Mouse (Mus musculus): ENCODE results near the gene Nlrx1. TPM values are rescaled to one million over a fixed set of nuclear protein-coding genes. Genes with fewer than 3 reads are reported as not detected.

Gene Nlrx1
- total and polyA plus RNA-seq, 3 experiments: 8.8 to 15.4 (median 10.9) TPM

GRCm38 (mm10) chr9:44240911-44241310 lies 27.5 kb downstream of the Nlrx1 start:
- in situ Hi-C loops (cut with MboI; ENCODE audit: low pct_ligation_motif_present, low pct_unique_long_range_greater_than_20kb, low sequenced_read_pairs): no loop called here
- peaks cover 3 to 38% of the 10 kb centered on the region in 2 experiments; a peak in 3 of 4 replicates for H3K4me1 ChIP-seq (ENCODE audit: control insufficient read depth in 1 of 2, insufficient read depth in 2 of 2)

DNA sequence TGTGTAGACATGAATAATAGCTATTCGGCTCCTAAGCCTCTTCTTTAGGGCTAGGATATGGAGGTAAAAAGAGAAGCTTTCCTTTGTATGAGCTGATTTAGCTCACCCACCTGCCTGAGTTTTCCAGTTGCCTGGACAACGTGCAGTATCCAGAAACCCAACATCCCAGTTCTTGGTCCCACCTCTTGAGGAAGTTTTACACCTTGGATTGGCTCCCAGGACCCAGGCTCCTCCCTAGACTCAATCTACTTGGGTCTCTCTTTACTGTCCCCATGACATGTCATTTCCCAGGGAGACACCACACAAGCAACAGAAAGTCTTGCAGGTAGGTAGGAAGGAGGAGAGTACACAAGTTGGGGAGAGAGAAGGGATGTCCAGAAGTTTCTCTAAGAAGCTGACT lies 28.0 kb downstream of the Nlrx1 start, which contains the start of gene Ccdc153:
Gene Ccdc153 (plus strand): TSS at position 278 of the 400 bp plus-strand sequence.
- Histone ChIP-seq H3K79me2 (replicated peaks; ENCODE audit: control insufficient read depth, extremely low read depth, insufficient read depth, poor library complexity, severe bottlenecking) (no peaks in the 10 kb centered on the region), H3K27ac (ENCODE audit: insufficient read depth, low read depth) (no peak within 1 kb of the TSS), H3K4me2 (ENCODE audit: insufficient read depth, low read depth, poor library complexity, severe bottlenecking) (no peak within 1 kb of the TSS), H3K9me3 (replicated peaks; ENCODE audit: low read length) (no peaks in the 10 kb centered on the region), H3K4me3 (replicated peaks in 1 of 3; ENCODE audit: low read depth in 2 of 3, low read length in 2 of 3, poor library complexity in 1 of 3) (no peak within 1 kb of the TSS), H3K9ac (ENCODE audit: insufficient read depth, low read depth) (no peak within 1 kb of the TSS), H3K36me3 (replicated peaks in 1 of 2; ENCODE audit: control insufficient read depth in 1 of 2, insufficient read depth in 1 of 2, low read length in 1 of 2) (no peaks in the 10 kb centered on the region), H3K4me1 (ENCODE audit: control insufficient read depth in 1 of 2, insufficient read depth in 2 of 2) (peaks cover 6 to 43% of the 10 kb centered on the region in 2 experiments; a peak in 3 of 4 replicates), H3K27me3 (replicated peaks) (no peaks in the 10 kb centered on the region)
- TF ChIP-seq POLR2AphosphoS2 (IDR thresholded peaks at IDR 0.05; ENCODE audit: low read depth, low read length) (no peak), ZC3H11A (IDR thresholded peaks at IDR 0.05; ENCODE audit: low read depth, low read length) (no peak), ZMIZ1 (IDR thresholded peaks at IDR 0.05; ENCODE audit: low read depth, low read length) (no peak), ELF1 (IDR thresholded peaks at IDR 0.05; ENCODE audit: low read depth, low read length) (no peak), MYC (IDR thresholded peaks at IDR 0.05; ENCODE audit: low read depth, low read length) (no peak), ZNF384 (IDR thresholded peaks at IDR 0.05; ENCODE audit: low read depth, low read length) (no peak), KAT2A (IDR thresholded peaks at IDR 0.05; ENCODE audit: insufficient replicate concordance, low read length) (no peak), NRF1 (IDR thresholded peaks at IDR 0.05; ENCODE audit: low read depth, low read length) (no peak), EP300 (IDR thresholded peaks at IDR 0.05; ENCODE audit: low read length) (no peak), BHLHE40 (IDR thresholded peaks at IDR 0.05; ENCODE audit: low read depth, low read length) (no peak), JUN (IDR thresholded peaks at IDR 0.05; ENCODE audit: insufficient read depth, low read depth, low read length) (no peak), CTCF (conservative IDR thresholded peaks at IDR 0.05 in 1 of 2, IDR thresholded peaks at IDR 0.05 in 1 of 2; ENCODE audit: low read depth in 2 of 2, low read length in 2 of 2) (no peak), PAX5 (IDR thresholded peaks at IDR 0.05; ENCODE audit: low read length) (no peak), MXI1 (IDR thresholded peaks at IDR 0.05; ENCODE audit: low read depth, low read length) (no peak), TCF12 (IDR thresholded peaks at IDR 0.05; ENCODE audit: low read depth, low read length) (no peak), NELFE (IDR thresholded peaks at IDR 0.05; ENCODE audit: low read depth, low read length) (no peak)
- dilution Hi-C loops (cut with MboI; ENCODE audit: extremely low pct_ligation_motif_present, extremely low pct_unique_long_range_greater_than_20kb, low sequenced_read_pairs) (no loop called here), in situ Hi-C loops (cut with MboI; ENCODE audit: low pct_ligation_motif_present, low pct_unique_long_range_greater_than_20kb, low sequenced_read_pairs) (no loop called here)
- DNase-seq (ENCODE audit: extremely low read depth): no peak

More at GRCm38 (mm10) chr9:44240911-44241310, 27.5 kb downstream of the Nlrx1 start:
- H3K4me2 ChIP-seq (ENCODE audit: insufficient read depth, low read depth, poor library complexity, severe bottlenecking): no peak overlapping the region
- DNase-seq (ENCODE audit: extremely low read depth): no peak
- no peak overlapping the region for H3K27ac ChIP-seq (ENCODE audit: insufficient read depth, low read depth)
- dilution Hi-C loops (cut with MboI; ENCODE audit: extremely low pct_ligation_motif_present, extremely low pct_unique_long_range_greater_than_20kb, low sequenced_read_pairs): no loop called here
- H3K9me3 ChIP-seq (replicated peaks; ENCODE audit: low read length): no peaks in the 10 kb centered on the region
- TF ChIP-seq JUN (IDR thresholded peaks at IDR 0.05; ENCODE audit: insufficient read depth, low read depth, low read length) (no peak), JUND (conservative IDR thresholded peaks at IDR 0.05; ENCODE audit: low read depth, low read length) (no peak), MAFK (IDR thresholded peaks at IDR 0.05; ENCODE audit: insufficient replicate concordance, low read length) (no peak), ELF1 (IDR thresholded peaks at IDR 0.05; ENCODE audit: low read depth, low read length) (no peak), RAD21 (IDR thresholded peaks at IDR 0.05; ENCODE audit: low read depth, low read length) (no peak), TCF12 (IDR thresholded peaks at IDR 0.05; ENCODE audit: low read depth, low read length) (no peak), USF1 (IDR thresholded peaks at IDR 0.05; ENCODE audit: low read depth, low read length) (no peak), MXI1 (IDR thresholded peaks at IDR 0.05; ENCODE audit: low read depth, low read length) (no peak), PAX5 (IDR thresholded peaks at IDR 0.05; ENCODE audit: low read length) (no peak), MEF2A (IDR thresholded peaks at IDR 0.05; ENCODE audit: borderline replicate concordance, low read depth, low read length) (no peak), MAX (IDR thresholded peaks at IDR 0.05; ENCODE audit: low read length) (no peak), UBTF (IDR thresholded peaks at IDR 0.05; ENCODE audit: low read depth, low read length) (no peak), TBP (conservative IDR thresholded peaks at IDR 0.05; ENCODE audit: low read depth, low read length) (no peak), E2F4 (IDR thresholded peaks at IDR 0.05; ENCODE audit: insufficient replicate concordance, low read depth, low read length) (no peak)
- H3K9ac ChIP-seq (ENCODE audit: insufficient read depth, low read depth): no peak overlapping the region
- H3K79me2 ChIP-seq (replicated peaks; ENCODE audit: control insufficient read depth, extremely low read depth, insufficient read depth, poor library complexity, severe bottlenecking): no peaks in the 10 kb centered on the region
- no peak overlapping the region for H3K4me3 ChIP-seq (replicated peaks in 1 of 3; ENCODE audit: low read depth in 2 of 3, low read length in 2 of 3, poor library complexity in 1 of 3)
- no peaks in the 10 kb centered on the region for H3K36me3 ChIP-seq (replicated peaks in 1 of 2; ENCODE audit: control insufficient read depth in 1 of 2, insufficient read depth in 1 of 2, low read length in 1 of 2)
- H3K27me3 ChIP-seq (replicated peaks): no peaks in the 10 kb centered on the region

All from CH12.LX (cell line).